Mouse (Mus musculus) liver, embryonic 16.5 days (tissue): Measurements from ENCODE around the gene Stard7. TPM values are rescaled to one million over a fixed set of nuclear protein-coding genes. Genes with fewer than 3 reads are reported as not detected.

Source experiments
- ATAC-seq: fragments of 200-750 bp; cut with Nextera tagmentation; 2 replicates; pipeline ENCODE4 v1.8.0; 2017; ENCODE audit warnings: low read depth, mild to moderate bottlenecking, moderate number of reproducible peaks, moderate library complexity
- H3K27ac ChIP-seq: fragments of 300-500 bp; sonication (generic); 2 replicates; pipeline ENCODE4 v1.5.1; 2014; ENCODE audit warnings: mild to moderate bottlenecking, low read length
- H3K27me3 ChIP-seq: fragments of 300-500 bp; sonication (generic); 2 replicates; pipeline ENCODE4 v1.6.1; 2014; ENCODE audit warnings: low read depth, low read length, mixed read lengths; ENCODE audit not compliant: control insufficient read depth, insufficient read depth
- H3K36me3 ChIP-seq: fragments of 300-500 bp; sonication (generic); 2 replicates; pipeline ENCODE4 v1.6.1; 2014; ENCODE audit warnings: mild to moderate bottlenecking; ENCODE audit not compliant: control insufficient read depth, insufficient read depth
- H3K4me1 ChIP-seq: fragments of 300-500 bp; sonication (generic); 2 replicates; pipeline ENCODE4 v1.6.1; 2014; ENCODE audit warnings: low read depth, low read length, mixed read lengths; ENCODE audit not compliant: control insufficient read depth
- H3K4me2 ChIP-seq: fragments of 300-500 bp; sonication (generic); 2 replicates; pipeline ENCODE4 v1.6.1; 2014; ENCODE audit warnings: low read depth, low read length, mixed read lengths
- H3K4me3 ChIP-seq: fragments of 300-500 bp; sonication (generic); 2 replicates; pipeline ENCODE4 v1.5.1; 2014; ENCODE audit warnings: low read depth, mild to moderate bottlenecking, low read length
- H3K9ac ChIP-seq: fragments of 300-500 bp; sonication (generic); 2 replicates; pipeline ENCODE4 v1.6.1; 2014; ENCODE audit warnings: low read depth, low read length
- H3K9me3 ChIP-seq: fragments of 300-500 bp; sonication (generic); replicated peaks from 2 replicates; pipeline ENCODE4 v1.6.1; 2016; ENCODE audit warnings: low read length; ENCODE audit not compliant: control insufficient read depth
- WGBS: fragments of 180-500 bp; shearing (Covaris S2); extraction: QIAGEN DNeasy Blood & Tissue Kit; methylation state at CpG from one replicate; pipeline ENCODE4 v1.1.7; 2014; ENCODE audit not compliant: insufficient replicate concordance; 5-methylcytosine and 5-hydroxymethylcytosine counted together
- polyA plus RNA-seq: library from polyadenylated mRNA; unstranded; fragments of >200 nt; fragmentation: Nextera tagmentation; extraction: Ambion mirVana; gene quantifications from 2 replicates; pipeline ENCODE4 v1.2.1, GENCODE M21; 2015

Stard7 gene
- polyA plus RNA-seq: 32.7 and 34.9 TPM in 2 replicates

DNA sequence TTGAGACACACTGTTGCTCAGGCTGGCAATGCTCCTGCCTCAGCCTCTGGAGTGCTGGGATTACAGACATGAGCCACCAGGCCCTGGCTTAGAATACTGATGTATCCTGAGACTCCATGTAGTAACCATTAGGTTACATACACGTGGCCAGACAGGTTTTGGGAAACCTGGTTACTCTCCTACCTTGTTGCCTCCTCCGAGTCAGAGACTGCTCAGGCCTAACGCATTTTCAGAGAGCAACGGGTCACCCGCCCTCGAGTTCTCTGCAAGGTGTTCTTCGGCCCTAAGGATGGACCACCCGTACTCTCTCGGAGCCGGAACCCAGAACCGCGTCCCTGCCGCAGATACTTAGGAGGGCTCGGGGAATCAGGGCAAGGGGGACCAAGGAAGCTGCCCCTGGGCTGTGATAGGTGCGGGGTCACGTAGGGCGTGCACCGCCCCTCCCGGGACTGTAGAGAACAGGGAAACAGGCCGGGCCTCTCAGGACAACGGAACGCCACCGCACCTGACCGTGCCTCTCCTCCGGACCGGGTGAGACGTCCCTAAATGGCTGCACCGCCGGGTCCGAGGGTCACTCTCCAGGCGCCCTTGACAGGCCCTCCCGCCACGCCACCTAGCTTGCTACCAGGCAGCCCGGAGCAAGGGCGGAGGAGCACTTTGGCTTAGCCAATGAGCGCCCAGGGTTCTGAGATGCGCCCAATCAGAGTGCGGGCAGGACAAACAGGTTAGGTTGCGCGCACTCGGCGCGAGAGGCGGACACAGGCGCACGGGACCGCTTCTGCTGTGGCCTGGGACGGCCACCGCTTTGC lies at the start of gene Stard7:
Stard7 (plus strand) TSS at position 728 of the 809 bp plus-strand sequence.
- H3K9ac ChIP-seq: peak within 1 kb of the TSS; percentile 95
- WGBS: 0% methylated on average over 49 of the region's 49 CpGs
- peaks cover 12% of the 10 kb centered on the region for H3K4me1 ChIP-seq
- ATAC-seq: peak; percentile 96
- H3K4me3 ChIP-seq: peak within 1 kb of the TSS; percentile 100
- no peaks in the 10 kb centered on the region for H3K9me3 ChIP-seq
- no peaks in the 10 kb centered on the region for H3K36me3 ChIP-seq
- no peaks in the 10 kb centered on the region for H3K27me3 ChIP-seq
- H3K27ac ChIP-seq: peak within 1 kb of the TSS; percentile 98
- peak within 1 kb of the TSS; percentile 89 for H3K4me2 ChIP-seq

DNA sequence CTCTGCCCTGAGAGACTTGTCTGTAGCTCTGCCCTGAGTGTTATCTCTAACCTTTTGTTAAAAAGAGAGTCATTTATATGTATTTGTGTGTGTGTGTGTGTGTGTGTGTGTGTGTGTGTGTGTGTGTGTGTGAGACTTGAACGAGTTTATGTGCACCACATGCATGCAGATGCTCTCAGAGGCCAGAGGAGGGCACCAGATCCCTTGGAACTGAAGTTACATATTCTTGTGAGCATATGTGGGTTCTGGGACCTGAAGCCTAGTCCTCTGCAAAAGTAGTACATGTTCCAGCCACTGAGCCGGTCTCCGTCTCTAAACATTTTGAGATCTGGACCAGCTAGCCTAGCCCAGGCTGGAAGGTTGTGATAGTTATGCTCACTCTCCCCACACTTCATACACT lies 44.8 kb upstream of the Stard7 start:
- H3K4me1 ChIP-seq: no peaks in the 10 kb centered on the region
- no peak for ATAC-seq
- H3K27me3 ChIP-seq: no peaks in the 10 kb centered on the region
- peaks cover 3% of the 10 kb centered on the region; the same call in 1 of the 2 replicates for H3K9me3 ChIP-seq
- H3K36me3 ChIP-seq: peaks cover 80% of the 10 kb centered on the region
- H3K9ac ChIP-seq: no peak overlapping the region
- H3K4me2 ChIP-seq: no peak overlapping the region
- 98% methylated on average over 3 of the region's 3 CpGs for WGBS
- H3K27ac ChIP-seq: no peak overlapping the region
- no peak overlapping the region for H3K4me3 ChIP-seq

DNA sequence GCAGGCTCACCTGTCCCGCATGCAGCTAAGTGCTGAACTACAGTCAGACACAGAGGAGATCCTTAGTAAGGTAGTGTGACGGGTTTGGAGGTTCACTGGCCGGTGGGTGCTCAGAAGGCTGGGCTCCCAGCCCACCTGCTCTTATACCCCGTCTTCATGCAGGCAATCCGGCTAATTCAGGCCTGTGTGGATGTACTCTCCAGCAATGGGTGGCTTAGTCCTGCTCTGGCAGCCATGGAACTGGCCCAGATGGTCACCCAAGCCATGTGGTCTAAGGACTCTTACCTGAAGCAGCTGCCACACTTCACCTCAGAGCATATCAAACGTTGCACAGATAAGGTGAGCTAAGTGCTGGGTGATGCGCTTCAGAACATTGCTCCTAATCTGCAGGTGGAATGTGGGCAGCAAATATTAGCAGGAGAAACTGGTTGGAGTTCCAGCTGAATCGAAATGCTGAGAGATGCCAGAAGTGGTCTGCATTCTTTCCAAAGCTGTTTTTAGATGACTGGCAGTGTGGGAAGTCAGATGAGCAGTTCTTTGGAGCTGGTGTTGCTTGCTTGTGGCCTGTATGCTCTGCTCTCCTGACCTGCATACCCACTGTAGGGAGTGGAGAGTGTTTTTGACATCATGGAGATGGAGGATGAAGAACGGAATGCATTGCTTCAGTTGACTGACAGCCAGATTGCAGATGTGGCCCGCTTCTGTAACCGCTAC lies 32.0 kb upstream of the Stard7 start:
- Histone ChIP-seq H3K4me3 (no peak overlapping the region), H3K4me2 (no peak overlapping the region), H3K4me1 (no peaks in the 10 kb centered on the region), H3K9ac (no peak overlapping the region), H3K27me3 (no peaks in the 10 kb centered on the region), H3K9me3 (no peaks in the 10 kb centered on the region), H3K36me3 (peaks cover 77% of the 10 kb centered on the region), H3K27ac (no peak overlapping the region)
- no peak for ATAC-seq
- WGBS: 80% methylated on average over 11 of the region's 11 CpGs

DNA sequence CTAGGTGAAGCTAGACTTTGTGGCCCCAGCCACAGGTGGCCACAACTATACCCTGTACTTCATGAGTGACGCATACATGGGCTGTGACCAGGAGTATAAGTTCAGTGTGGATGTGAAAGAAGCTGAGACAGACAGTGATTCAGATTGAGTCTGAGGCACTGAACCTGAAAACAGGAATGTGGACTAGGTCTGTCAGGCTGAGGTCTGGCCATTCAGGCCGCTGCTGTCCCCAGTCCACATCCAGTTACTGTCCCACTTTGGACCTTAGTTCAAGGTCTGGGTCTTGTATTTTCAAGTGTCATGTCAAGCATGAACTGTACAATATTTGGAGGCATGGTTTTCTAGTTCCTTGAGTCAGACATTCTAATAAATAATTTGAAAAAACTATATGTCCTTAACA lies 30.0 kb upstream of the Stard7 start:
- no peaks in the 10 kb centered on the region for H3K4me1 ChIP-seq
- no peak overlapping the region for H3K4me3 ChIP-seq
- H3K9ac ChIP-seq: no peak overlapping the region
- H3K36me3 ChIP-seq: peaks cover 66% of the 10 kb centered on the region
- WGBS: 93% methylated on average over 2 of the region's 2 CpGs
- no peaks in the 10 kb centered on the region for H3K27me3 ChIP-seq
- ATAC-seq: no peak
- H3K27ac ChIP-seq: no peak overlapping the region
- no peaks in the 10 kb centered on the region for H3K9me3 ChIP-seq
- no peak overlapping the region for H3K4me2 ChIP-seq

DNA sequence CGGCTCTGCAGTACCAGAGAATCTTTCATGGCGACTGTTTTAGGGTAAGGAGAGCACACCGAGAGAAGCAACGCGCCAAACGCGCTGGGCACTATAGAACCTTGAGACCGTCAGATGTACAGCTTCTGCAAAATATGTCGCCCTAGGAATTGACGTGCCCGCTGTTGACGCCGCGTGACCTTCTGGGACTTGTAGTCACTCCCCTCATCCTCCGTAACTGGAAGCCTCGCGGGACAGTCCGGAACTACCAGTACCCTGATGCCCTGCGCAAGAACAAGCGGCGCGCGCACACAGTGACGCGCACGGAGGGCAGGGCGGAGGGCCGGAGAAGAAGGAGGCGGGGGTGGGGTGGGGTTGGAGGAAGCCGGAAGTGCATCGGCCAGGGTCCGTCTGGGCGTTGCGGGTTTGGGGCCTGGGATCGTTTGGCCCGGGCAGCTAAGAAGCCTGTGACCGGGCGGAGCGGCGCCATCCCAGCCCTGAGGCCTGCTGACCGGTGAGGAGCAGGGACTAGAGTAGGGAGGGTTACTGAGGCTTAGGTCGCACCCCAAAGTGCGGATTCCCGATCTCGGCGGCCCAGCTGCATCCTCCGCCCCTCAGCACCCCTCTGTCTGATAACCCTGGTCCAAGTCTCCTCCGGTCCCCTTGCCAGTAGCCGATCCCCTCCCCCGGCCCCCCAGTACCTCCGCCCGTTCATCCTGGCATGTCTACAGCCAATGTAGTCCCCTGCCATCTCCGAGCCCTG lies 22.3 kb upstream of the Stard7 start, which contains the start of the genes Ciao1 and Tmem127:
Ciao1 (minus strand) TSS at position 225 of the 742 bp plus-strand sequence.
Tmem127 (plus strand) TSS at position 317 of the 742 bp plus-strand sequence.
- 0% methylated on average over 51 of the region's 53 CpGs for WGBS
- H3K27ac ChIP-seq: peak within 1 kb of the TSS; percentile 88
- peak within 1 kb of the TSS; percentile 94 for H3K4me2 ChIP-seq
- H3K4me3 ChIP-seq: peak within 1 kb of the TSS; percentile 96
- peak; percentile 98 for ATAC-seq
- peaks cover 35% of the 10 kb centered on the region for H3K4me1 ChIP-seq
- peak within 1 kb of the TSS; percentile 95 for H3K9ac ChIP-seq
- H3K9me3 ChIP-seq: no peaks in the 10 kb centered on the region
- H3K27me3 ChIP-seq: no peaks in the 10 kb centered on the region
- H3K36me3 ChIP-seq: peaks cover 15% of the 10 kb centered on the region

DNA sequence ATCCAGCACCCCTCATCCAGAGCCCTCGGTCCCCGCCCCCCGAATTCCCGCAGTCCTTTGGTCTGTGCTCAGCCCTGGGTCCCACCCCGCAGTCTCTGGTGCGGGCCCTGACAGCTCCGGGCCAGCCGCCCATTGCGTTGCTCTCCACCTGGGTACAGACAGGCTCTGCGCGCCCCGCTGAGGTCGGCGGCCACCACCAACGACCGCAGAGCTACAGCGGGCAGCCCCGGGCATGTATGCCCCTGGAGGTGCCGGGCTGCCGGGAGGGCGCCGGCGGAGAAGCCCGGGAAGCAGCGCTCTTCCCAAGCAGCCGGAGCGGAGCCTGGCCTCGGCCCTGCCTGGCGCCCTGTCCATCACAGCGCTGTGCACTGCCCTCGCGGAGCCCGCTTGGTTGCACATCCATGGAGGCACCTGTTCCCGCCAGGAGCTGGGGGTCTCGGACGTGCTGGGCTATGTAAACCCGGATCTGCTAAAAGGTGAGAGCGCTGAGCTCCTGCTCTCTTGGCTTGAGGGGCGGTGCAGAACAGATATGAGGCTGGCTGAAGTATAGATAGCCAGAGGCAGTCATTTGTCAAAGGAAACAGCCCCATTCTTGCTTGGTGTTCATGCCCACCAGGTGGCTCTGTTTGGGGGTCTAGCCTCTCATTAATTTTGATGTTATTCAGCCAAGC lies 21.5 kb upstream of the Stard7 start:
- peak; percentile 33 for ATAC-seq
- H3K27ac ChIP-seq: peak overlapping the region; percentile 88
- WGBS: under 1% methylated on average over 39 of the region's 39 CpGs

DNA sequence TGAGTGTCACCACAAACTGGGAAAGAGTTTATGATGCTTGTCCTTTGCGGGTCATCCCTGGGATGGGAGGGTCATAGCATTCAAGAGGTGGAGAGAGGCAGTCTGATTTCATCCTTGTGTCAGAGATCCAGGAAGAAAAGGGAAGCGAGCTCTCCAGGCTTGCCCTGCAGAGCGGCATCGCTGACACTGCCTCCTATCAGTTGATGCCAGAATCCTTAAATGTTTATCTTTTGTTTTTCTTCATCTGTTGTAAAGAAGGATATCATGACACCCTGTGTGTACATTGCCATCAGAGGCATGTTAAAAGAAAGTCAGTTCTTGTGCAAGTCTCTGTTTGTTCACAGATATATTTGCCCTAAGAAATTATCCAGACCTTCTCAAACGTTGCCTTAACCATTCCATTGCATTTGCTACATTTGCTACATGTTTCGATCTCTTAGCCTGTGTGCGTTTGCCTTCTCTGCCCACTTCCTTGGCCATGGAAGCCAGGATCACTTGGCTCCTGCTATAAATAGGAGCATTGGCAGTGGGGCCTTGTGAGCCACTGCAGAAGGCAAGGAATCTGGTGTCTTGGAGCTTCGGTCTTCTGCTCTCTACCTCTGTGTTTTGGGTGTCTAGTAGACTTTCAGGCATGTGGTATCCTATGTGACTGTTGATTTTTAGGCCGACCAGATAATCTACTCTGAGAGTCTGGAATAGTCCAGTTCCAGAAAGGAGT lies 19.6 kb upstream of the Stard7 start:
- Histone ChIP-seq H3K4me1 (peaks cover 35% of the 10 kb centered on the region), H3K36me3 (peaks cover 8% of the 10 kb centered on the region; the same call in 1 of the 2 replicates), H3K4me2 (peak overlapping the region; percentile 12; the same call in 1 of the 2 replicates), H3K4me3 (no peak overlapping the region), H3K27ac (no peak overlapping the region), H3K27me3 (no peaks in the 10 kb centered on the region), H3K9me3 (no peaks in the 10 kb centered on the region), H3K9ac (0 out of 2 replicates have a peak overlapping the region, but pooled peaks have one; percentile 16)
- no peak for ATAC-seq
- 52% methylated on average over 9 of the region's 9 CpGs for WGBS

More for the DNA sequence above, 21.5 kb upstream of the Stard7 start:
- H3K4me2 ChIP-seq: peak overlapping the region; percentile 94
- H3K36me3 ChIP-seq: peaks cover 13% of the 10 kb centered on the region
- H3K27me3 ChIP-seq: no peaks in the 10 kb centered on the region
- no peaks in the 10 kb centered on the region for H3K9me3 ChIP-seq
- peak overlapping the region; percentile 93 for H3K9ac ChIP-seq
- H3K4me1 ChIP-seq: peaks cover 35% of the 10 kb centered on the region
- H3K4me3 ChIP-seq: peak overlapping the region; percentile 96

DNA sequence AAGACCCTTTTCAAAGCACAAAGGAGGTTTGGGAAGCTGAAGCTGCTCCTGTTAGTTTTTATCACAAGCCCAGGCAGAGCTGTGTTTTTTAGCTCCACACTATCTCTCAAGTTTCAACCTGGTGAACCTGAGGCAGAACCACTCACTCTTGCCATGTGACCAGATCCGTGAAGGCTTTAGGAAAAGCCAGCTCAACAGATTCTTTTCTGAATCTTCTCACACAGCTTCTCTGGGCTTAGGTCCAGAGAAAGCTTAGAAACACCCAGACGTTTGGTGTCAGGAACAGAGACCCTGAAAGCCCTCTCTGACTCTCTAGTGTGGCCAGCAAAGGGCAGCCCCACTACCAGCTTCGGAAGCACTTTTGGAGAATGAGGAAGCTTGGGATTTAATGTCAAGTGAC lies 18.6 kb upstream of the Stard7 start:
- H3K4me1 ChIP-seq: peaks cover 28% of the 10 kb centered on the region
- H3K36me3 ChIP-seq: 0 out of 2 replicates have a peak, but pooled peaks cover 2% of the 10 kb centered on the region
- no peaks in the 10 kb centered on the region for H3K27me3 ChIP-seq
- no peaks in the 10 kb centered on the region for H3K9me3 ChIP-seq
- H3K4me2 ChIP-seq: no peak overlapping the region
- ATAC-seq: no peak
- no peak overlapping the region for H3K27ac ChIP-seq
- no peak overlapping the region for H3K9ac ChIP-seq
- 71% methylated on average over 3 of the region's 3 CpGs for WGBS
- no peak overlapping the region for H3K4me3 ChIP-seq
